Mouse (Mus musculus) neural tube, embryonic 15.5 days (tissue): ENCODE data around the gene Gng12. TPM values are rescaled to one million over a fixed set of nuclear protein-coding genes. Genes with fewer than 3 reads are reported as not detected.

ENCODE experiments used
- polyA plus RNA-seq: library from polyadenylated mRNA; unstranded; fragments of >200 nt; fragmentation: Nextera tagmentation; extraction: Ambion mirVana; gene quantifications from 2 replicates; pipeline ENCODE4 v1.2.1, GENCODE M21; 2015

Gng12 gene
- polyA plus RNA-seq, 1 experiment from 2014 or later: 65.9 TPM

Other genes with a start within 250 kb of the Gng12 start
- not detected in 2 replicates for gene Vmn1r35, start 210.5 kb upstream of the Gng12 start, polyA plus RNA-seq
- not detected in 2 replicates for gene Vmn1r36, start 177.2 kb upstream of the Gng12 start, polyA plus RNA-seq
- gene Vmn1r37, start 167.0 kb upstream of the Gng12 start, polyA plus RNA-seq: not detected in 2 replicates
- gene Vmn1r38, start 113.8 kb upstream of the Gng12 start, polyA plus RNA-seq: not detected in 2 replicates
- not detected in 2 replicates for gene Vmn1r39, start 85.8 kb upstream of the Gng12 start, polyA plus RNA-seq
- 15.8 and 23.4 TPM in 2 replicates for gene Gadd45a, start 141.1 kb downstream of the Gng12 start, polyA plus RNA-seq